Mouse (Mus musculus) neural tube, embryonic 13.5 days (tissue): Measurements from ENCODE around the gene 1700029J07Rik. TPM values are rescaled to one million over a fixed set of nuclear protein-coding genes. Genes with fewer than 3 reads are reported as not detected.
A peak's percentile ranks its signal among the peaks of the same experiment; 100 is the strongest.

Experiments used
- ATAC-seq: fragments of 200-750 bp; cut with Nextera tagmentation; 2 replicates; pipeline ENCODE4 v1.8.0; 2017; ENCODE audit warnings: low read depth, mild to moderate bottlenecking, moderate TSS enrichment, moderate library complexity
- H3K27ac ChIP-seq: fragments of 300-500 bp; sonication (generic); replicated peaks from 2 replicates; pipeline ENCODE4 v1.5.1; 2015; ENCODE audit warnings: moderate library complexity, mild to moderate bottlenecking, inconsistent platforms
- H3K27me3 ChIP-seq: fragments of 300-500 bp; sonication (generic); 2 replicates; pipeline ENCODE4 v1.6.1; 2015; ENCODE audit warnings: mild to moderate bottlenecking, inconsistent platforms
- H3K36me3 ChIP-seq: fragments of 300-500 bp; sonication (generic); 2 replicates; pipeline ENCODE4 v1.6.1; 2015; ENCODE audit warnings: mild to moderate bottlenecking, inconsistent platforms
- H3K4me1 ChIP-seq: fragments of 300-500 bp; sonication (generic); replicated peaks from 2 replicates; pipeline ENCODE4 v1.6.1; 2015; ENCODE audit warnings: inconsistent platforms
- H3K4me2 ChIP-seq: fragments of 300-500 bp; sonication (generic); 2 replicates; pipeline ENCODE4 v1.6.1; 2015; ENCODE audit warnings: inconsistent platforms, mild to moderate bottlenecking, moderate library complexity
- H3K4me3 ChIP-seq: fragments of 300-500 bp; sonication (generic); 2 replicates; pipeline ENCODE4 v1.5.1; 2015; ENCODE audit warnings: mild to moderate bottlenecking, inconsistent platforms
- H3K9ac ChIP-seq: fragments of 300-500 bp; sonication (generic); 2 replicates; pipeline ENCODE4 v1.6.1; 2015; ENCODE audit warnings: moderate library complexity, mild to moderate bottlenecking, inconsistent platforms
- H3K9me3 ChIP-seq: fragments of 300-500 bp; sonication (generic); 2 replicates; pipeline ENCODE4 v1.6.1; 2016; ENCODE audit warnings: inconsistent platforms
- WGBS: fragments of 180-500 bp; shearing (Covaris S2); methylation state at CpG from one replicate; pipeline ENCODE4 v1.1.7; 2015; 5-methylcytosine and 5-hydroxymethylcytosine counted together
- polyA plus RNA-seq: library from polyadenylated mRNA; unstranded; fragments of >200 nt; fragmentation: Nextera tagmentation; extraction: Ambion mirVana; gene quantifications from 2 replicates; pipeline ENCODE4 v1.2.1, GENCODE M21; 2015

1700029J07Rik gene
- 3.9 and 4.4 TPM in 2 replicates for polyA plus RNA-seq

DNA sequence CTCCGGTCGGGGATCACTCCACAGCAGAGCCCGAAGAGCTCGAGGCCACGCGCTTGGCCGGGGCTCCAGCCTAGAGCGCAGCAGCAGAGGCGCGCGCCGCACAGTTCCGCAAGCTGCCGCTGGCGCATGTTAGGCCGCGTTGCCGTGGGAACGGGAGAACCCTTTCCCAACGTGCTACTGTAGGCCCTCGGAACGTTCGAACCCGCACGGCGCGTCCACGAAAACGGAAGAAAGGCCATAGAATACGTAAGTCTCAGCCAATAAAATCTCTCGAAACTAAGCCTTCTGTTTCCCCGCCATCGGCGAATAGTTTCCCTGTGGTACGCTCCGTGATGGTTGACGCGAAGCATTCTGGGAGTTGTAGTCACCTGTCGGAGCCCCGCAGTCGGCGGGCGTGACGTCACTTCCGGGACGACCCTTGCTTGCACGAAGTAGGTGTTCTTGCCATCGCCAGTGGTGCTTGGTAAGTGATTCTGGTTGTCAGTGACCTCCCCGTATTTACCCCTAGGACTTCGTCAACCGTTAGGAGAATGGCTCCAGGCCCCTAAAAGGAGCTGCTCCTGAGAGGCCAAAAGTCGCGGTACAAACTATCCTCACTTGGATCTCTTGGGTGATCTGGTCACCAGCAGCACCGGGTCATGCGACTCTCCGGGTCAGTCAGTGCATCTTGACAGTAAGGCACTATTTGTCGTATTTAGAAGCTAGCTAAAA, at the start of gene 1700029J07Rik, which contains the start of gene Ufsp2:
TSS of gene 1700029J07Rik (minus strand) at position 127 of the 711 bp plus-strand sequence.
TSS of gene Ufsp2 (plus strand) at position 403 of the 711 bp plus-strand sequence.
- peak; percentile 98 for ATAC-seq
- WGBS = under 1% methylated on average over 57 of the region's 57 CpGs
- H3K4me2 ChIP-seq = peak within 1 kb of the TSS; percentile 72
- H3K27ac ChIP-seq = peak within 1 kb of the TSS; percentile 86
- H3K9ac ChIP-seq = peak within 1 kb of the TSS; percentile 77
- peak within 1 kb of the TSS; percentile 61 for H3K4me3 ChIP-seq
- peaks cover 14% of the 10 kb centered on the region for H3K4me1 ChIP-seq
- H3K27me3 ChIP-seq = no peaks in the 10 kb centered on the region
- peaks cover 14% of the 10 kb centered on the region for H3K9me3 ChIP-seq
- peaks cover 21% of the 10 kb centered on the region for H3K36me3 ChIP-seq

DNA sequence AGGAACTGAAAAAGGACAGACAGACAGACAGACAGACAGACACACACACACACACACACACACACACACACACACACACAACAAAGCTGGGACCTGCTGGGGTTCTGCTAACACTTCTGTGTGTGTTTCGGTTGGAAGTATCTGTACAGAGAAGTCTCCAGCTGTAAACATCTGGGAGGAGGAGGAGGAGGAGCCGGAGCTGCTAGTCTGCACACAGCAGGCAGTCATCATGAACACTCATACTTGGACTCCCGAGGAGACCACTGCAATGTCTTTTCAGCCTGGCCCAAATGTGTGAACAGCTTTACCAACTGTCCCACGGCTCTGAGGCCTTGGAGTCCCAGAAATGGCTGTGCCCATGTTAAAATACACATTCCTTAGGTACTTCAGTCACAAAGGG, 49.3 kb upstream of the 1700029J07Rik start:
- H3K4me3 ChIP-seq = no peak overlapping the region
- H3K36me3 ChIP-seq = no peaks in the 10 kb centered on the region
- no peaks in the 10 kb centered on the region for H3K27me3 ChIP-seq
- H3K9ac ChIP-seq = no peak overlapping the region
- no peak overlapping the region for H3K27ac ChIP-seq
- no peak overlapping the region for H3K4me2 ChIP-seq
- ATAC-seq = no peak
- 56% methylated on average over 4 of the region's 4 CpGs for WGBS
- no peaks in the 10 kb centered on the region for H3K9me3 ChIP-seq
- H3K4me1 ChIP-seq = no peaks in the 10 kb centered on the region

DNA sequence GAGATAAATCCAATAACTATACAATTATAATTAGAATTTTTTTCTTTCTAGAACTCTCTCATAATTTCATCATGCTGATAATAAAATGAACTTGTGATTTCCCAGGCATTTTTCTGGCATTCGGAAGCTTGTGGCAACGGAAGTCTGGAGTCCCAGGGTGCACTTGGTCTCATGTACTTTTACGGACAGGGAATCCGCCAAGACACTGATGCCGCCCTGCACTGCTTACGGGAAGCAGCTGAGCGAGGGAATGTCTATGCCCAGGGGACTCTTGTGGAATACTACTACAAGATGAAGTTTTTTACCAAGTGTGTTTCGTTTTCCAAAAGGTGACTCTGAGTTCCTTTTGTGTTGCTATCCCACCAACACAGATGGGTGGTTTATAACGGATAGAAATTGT, 47.7 kb upstream of the 1700029J07Rik start:
- no peak overlapping the region for H3K27ac ChIP-seq
- WGBS = 89% methylated on average over 9 of the region's 9 CpGs

DNA sequence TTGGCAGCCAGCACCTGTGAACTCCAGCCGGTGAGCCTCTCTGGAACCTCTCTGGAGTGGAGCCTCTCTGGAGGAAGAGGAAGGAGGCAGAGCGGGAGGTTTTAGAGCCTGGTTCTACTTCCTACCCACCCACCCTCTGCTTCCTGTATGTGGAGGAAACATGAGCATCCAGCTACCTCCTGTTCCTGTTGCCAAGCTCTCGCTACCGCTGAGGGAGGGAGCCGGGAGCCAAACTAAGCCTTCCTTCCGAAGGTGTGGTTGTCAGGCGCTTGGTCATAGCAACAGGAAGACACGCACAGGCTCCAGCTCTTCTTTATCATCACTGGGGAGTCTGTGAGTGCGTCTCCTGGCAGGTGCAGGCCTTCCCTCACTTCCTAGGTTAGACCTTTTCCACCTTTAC, 47.2 kb upstream of the 1700029J07Rik start:
- no peak overlapping the region for H3K9ac ChIP-seq
- no peaks in the 10 kb centered on the region for H3K4me1 ChIP-seq
- 90% methylated on average over 9 of the region's 9 CpGs for WGBS
- no peaks in the 10 kb centered on the region for H3K36me3 ChIP-seq
- no peak for ATAC-seq
- no peaks in the 10 kb centered on the region for H3K9me3 ChIP-seq
- H3K4me3 ChIP-seq = no peak overlapping the region
- H3K27me3 ChIP-seq = no peaks in the 10 kb centered on the region
- no peak overlapping the region for H3K4me2 ChIP-seq
- H3K27ac ChIP-seq = no peak overlapping the region

More for the DNA sequence above, 47.7 kb upstream of the 1700029J07Rik start:
- Histone ChIP-seq H3K4me2 (no peak overlapping the region), H3K9me3 (no peaks in the 10 kb centered on the region), H3K4me1 (no peaks in the 10 kb centered on the region), H3K27me3 (no peaks in the 10 kb centered on the region), H3K9ac (no peak overlapping the region), H3K4me3 (no peak overlapping the region), H3K36me3 (no peaks in the 10 kb centered on the region)
- no peak for ATAC-seq

DNA sequence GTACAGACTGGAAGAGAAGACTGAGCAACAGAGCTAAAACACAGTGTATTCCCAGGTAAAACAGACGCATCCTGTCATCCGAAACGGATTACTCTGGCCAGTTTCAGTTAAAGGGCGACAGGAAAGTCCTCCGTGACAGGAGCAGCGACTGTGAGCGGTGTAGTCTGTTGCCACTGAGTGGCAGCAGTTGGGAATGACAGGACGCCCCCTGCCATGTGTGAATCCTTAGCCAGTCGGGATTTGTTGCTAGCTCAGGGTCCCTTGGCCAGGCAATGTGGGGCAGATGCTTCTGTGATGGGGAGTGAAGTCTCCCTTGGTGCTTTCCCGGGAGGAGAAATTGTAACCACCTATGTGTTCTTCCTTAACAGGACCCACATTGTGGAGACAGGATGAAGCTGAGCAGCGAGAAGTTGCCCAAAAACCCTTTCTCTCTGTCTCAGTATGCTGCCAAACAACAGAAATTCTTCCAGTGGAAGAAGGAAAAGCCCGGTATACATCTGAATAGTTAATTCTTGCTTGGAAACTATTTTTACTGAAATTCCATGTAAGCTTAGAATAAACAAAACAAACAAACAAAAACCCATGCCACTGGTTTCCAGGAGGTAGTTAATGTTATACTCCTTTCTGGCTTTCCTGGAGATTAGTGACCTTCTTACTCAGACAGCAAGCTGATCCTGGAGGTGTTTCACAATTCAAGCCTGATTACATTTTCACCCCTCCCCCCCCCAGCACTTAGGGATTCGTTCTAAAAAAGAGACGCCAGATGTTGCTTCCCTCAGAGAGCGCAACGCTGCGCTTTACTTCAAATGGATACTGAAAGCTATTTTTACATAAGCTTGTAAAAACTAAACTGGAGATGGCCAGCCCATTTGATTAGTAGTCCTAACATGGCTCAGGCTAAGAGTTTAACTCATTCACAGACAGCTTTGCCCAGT, 36.0 kb upstream of the 1700029J07Rik start:
- H3K4me3 ChIP-seq = no peak overlapping the region
- H3K4me1 ChIP-seq = peaks cover 14% of the 10 kb centered on the region
- H3K9me3 ChIP-seq = no peaks in the 10 kb centered on the region
- no peaks in the 10 kb centered on the region for H3K27me3 ChIP-seq
- no peak for ATAC-seq
- H3K27ac ChIP-seq = no peak overlapping the region; the same call in 1 of the 2 replicates
- WGBS = 25% methylated on average over 17 of the region's 17 CpGs
- no peaks in the 10 kb centered on the region for H3K36me3 ChIP-seq
- H3K9ac ChIP-seq = no peak overlapping the region
- H3K4me2 ChIP-seq = peak overlapping the region; percentile 42

DNA sequence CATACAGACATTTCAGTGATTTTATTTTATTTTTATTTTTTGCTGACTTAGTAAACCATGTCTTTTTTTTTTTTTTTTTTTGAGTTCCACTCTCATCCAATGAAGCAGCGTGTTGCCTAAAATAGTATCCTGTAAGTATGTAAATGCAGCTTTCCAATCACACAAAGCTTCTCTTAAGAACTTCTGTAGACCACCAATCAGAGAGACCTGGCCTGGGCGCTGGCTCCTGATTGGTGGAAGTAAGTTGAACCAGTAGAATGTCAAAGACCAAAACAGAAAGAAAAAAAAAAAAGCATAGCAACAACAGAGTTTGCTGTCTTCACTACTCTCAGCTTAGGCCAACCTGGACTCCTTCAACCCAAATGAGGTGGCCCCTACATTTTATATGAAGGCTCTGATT, 35.3 kb upstream of the 1700029J07Rik start:
- no peak overlapping the region for H3K27ac ChIP-seq

DNA sequence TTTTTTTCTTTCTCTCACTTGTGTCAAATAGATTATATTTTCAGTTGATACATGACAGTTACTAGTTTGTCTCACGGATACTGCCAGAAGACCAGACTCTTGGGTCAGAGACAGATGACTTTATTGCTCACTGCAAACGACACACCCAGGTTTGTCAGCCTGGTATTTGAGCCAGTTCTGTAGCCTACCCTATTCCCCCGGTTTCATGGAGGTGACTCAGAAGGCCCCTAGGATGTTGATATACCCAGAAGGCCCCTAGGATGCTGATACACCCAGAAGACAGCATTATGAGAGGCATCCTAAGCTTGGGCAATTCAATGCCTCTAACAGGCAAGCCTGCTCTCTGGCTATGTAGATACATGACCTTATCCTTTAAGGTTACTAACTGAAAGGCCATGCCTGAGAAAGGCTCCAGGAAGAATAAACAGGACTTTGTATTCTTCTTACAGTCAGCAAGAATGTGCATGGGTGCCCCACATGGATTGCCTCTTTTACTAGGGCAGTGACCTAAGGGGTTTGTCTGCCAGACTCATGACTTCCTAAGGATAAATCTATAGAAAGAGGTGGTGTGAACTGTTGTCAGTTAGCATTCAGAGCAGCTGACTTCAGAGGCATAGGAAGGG, 32.1 kb upstream of the 1700029J07Rik start:
- no peaks in the 10 kb centered on the region for H3K9me3 ChIP-seq
- H3K4me3 ChIP-seq = no peak overlapping the region
- H3K4me2 ChIP-seq = no peak overlapping the region
- WGBS = 60% methylated on average over 3 of the region's 3 CpGs
- H3K9ac ChIP-seq = no peak overlapping the region
- no peaks in the 10 kb centered on the region for H3K27me3 ChIP-seq
- H3K27ac ChIP-seq = no peak overlapping the region
- ATAC-seq = no peak
- peaks cover 14% of the 10 kb centered on the region for H3K4me1 ChIP-seq
- H3K36me3 ChIP-seq = no peaks in the 10 kb centered on the region

More for the DNA sequence above, 35.3 kb upstream of the 1700029J07Rik start:
- no peak overlapping the region for H3K9ac ChIP-seq
- peaks cover 14% of the 10 kb centered on the region for H3K4me1 ChIP-seq
- H3K4me2 ChIP-seq = peak overlapping the region; percentile 42
- WGBS = 62% methylated on average over 2 of the region's 2 CpGs
- H3K27me3 ChIP-seq = no peaks in the 10 kb centered on the region
- no peak for ATAC-seq
- no peaks in the 10 kb centered on the region for H3K9me3 ChIP-seq
- H3K4me3 ChIP-seq = no peak overlapping the region
- H3K36me3 ChIP-seq = no peaks in the 10 kb centered on the region

DNA sequence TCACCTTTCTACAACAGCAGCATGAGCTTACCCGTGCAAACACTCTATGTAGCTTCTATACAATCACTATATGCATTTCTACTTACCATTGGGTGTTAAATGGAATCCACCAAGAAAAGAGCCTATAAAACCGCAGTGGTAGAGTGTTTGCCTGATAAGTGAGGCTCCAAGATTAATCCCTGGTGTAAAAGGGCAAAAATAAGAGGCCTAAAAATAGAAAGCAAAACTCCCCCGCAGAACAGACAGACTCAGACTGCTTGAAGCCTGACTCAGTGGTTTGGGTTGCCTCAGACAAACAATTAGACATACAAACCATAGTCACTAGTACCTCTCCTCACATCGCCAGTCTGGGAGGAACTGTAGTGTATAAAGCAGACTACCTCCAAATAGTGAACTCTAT, 30.5 kb upstream of the 1700029J07Rik start, which contains the start of gene Ankrd37:
TSS of gene Ankrd37 (minus strand) at position 112 of the 400 bp plus-strand sequence.
- ATAC-seq = no peak
- no peaks in the 10 kb centered on the region for H3K36me3 ChIP-seq
- H3K27me3 ChIP-seq = no peaks in the 10 kb centered on the region
- WGBS = 78% methylated on average over 4 of the region's 4 CpGs
- H3K9ac ChIP-seq = no peak within 1 kb of the TSS
- H3K9me3 ChIP-seq = no peaks in the 10 kb centered on the region
- peaks cover 5% of the 10 kb centered on the region; the same call in 1 of the 2 replicates for H3K4me1 ChIP-seq
- no peak within 1 kb of the TSS for H3K4me3 ChIP-seq
- no peak within 1 kb of the TSS for H3K27ac ChIP-seq
- no peak within 1 kb of the TSS for H3K4me2 ChIP-seq

DNA sequence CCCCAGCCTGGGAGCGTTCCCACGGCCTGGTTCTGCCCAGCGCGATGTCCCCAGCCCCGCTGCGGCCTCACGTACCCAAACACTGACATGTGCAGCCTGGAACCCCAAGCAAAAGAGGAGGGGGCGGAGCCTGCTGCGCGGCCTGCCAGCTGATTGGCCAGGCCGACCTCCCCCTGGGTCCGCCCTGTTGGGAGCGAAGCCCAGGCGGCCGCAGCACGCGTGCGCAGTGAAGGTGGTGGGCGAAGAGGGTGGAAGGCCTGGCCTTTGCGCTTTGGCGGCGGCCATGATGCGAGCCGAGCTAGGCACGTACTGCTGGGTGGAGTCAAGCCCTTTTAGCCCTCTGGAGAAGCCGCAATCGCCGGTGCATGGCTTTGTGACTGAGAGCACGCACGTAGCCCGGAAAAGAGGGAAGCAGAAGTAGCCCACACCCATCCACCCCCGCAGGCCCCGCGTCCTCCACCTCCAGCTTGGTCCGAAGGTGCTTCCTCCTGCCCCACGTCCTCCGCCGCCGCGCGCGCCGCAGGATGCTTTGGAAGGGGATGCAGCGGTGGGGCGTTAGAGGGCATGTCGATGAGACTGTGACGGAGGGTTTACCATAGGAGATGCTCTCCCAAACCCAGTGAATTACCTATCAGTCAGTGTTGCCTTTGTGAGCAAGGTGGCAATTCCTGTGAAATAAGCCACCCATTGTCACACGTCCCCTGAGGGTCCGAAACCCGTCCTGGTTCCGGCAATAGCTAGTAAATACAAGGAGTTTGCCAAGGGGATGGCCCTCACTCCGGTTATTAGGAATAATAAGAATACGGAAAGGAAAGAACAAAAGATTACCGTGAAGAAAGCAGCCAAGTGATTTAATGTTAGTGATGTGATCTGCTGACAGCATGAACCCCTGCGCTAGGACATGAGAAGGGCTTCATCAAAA, 25.0 kb upstream of the 1700029J07Rik start:
- WGBS = 4% methylated on average over 55 of the region's 55 CpGs

DNA sequence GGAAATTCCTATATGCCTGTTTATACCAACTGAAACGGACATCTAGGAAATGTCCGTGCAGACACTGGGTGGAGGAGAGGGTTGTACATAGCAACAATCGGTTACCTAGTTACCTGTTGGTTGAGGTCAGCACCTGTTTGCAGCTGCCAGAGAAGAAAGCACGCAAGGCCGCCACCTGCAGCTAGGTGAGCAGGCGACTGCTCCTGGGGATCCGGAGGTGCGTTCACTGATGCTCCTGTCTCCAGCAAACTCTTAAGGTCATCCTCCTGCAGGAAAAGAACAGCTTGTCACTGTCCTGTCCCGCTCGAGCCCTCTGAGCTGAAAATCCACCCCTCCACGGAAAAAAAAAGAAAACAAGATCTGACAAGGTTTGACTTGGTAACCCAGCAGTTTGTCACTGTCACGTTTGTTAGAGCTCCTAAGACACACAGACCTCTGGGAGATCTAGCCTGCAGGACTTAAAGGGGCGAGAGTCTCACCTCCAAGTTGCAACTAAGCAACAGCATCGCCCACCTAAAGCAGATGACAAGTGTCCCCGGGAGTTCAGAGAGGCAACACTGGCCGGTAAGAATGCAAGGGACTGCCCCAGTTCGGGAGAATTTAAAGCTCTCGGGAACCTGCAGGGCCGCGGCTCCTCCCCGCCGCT, 24.2 kb upstream of the 1700029J07Rik start, which contains the start of gene Lrp2bp:
TSS of gene Lrp2bp (plus strand) at position 166 of the 646 bp plus-strand sequence.
- Histone ChIP-seq H3K4me2 (peak within 1 kb of the TSS; percentile 86), H3K4me1 (peaks cover 24% of the 10 kb centered on the region), H3K27ac (peak within 1 kb of the TSS; percentile 99), H3K9ac (peak within 1 kb of the TSS; percentile 87), H3K27me3 (no peaks in the 10 kb centered on the region), H3K36me3 (peaks cover 23% of the 10 kb centered on the region), H3K9me3 (no peaks in the 10 kb centered on the region), H3K4me3 (peak within 1 kb of the TSS; percentile 53)
- 5% methylated on average over 22 of the region's 22 CpGs for WGBS
- peak; percentile 6 for ATAC-seq

More for the DNA sequence above, 25.0 kb upstream of the 1700029J07Rik start:
- Histone ChIP-seq H3K9ac (peak overlapping the region; percentile 87), H3K9me3 (no peaks in the 10 kb centered on the region), H3K4me1 (peaks cover 24% of the 10 kb centered on the region), H3K27ac (peak overlapping the region; percentile 99), H3K4me2 (peak overlapping the region; percentile 86), H3K36me3 (peaks cover 23% of the 10 kb centered on the region), H3K27me3 (no peaks in the 10 kb centered on the region), H3K4me3 (peak overlapping the region; percentile 53)
- ATAC-seq = peak; percentile 99
